Mouse (Mus musculus): ENCODE measurements at regions not wholly inside any gene's neighbourhood (a gene's known extent, or its start where the extent isn't known, plus 50 kb on each side); places are given as distances from the start of the nearest gene placed in this dataset.

- no peak for TF ChIP-seq POLR2A (IDR thresholded peaks at IDR 0.05; ENCODE audit: insufficient read depth, low read depth, low read length)
- no peak for TF ChIP-seq CTCF (IDR thresholded peaks at IDR 0.05; ENCODE audit: insufficient read depth, low read depth, low read length)
These were observed 68.7 kb upstream of the Lrrc55 start for GRCm38 (mm10) chr2:85265667-85266066.
